8 mouse cellular contexts compared by ENCODE assay signal in genomic region chr15:6624365-6625182, GRCm38 (mm10).
DNase-seq lines count a peak whose midpoint lies in the region; ATAC-seq and TF ChIP-seq lines count a peak whose summit lies in the region.

No protein-coding gene starts in this region.

- H3K9me3 ChIP-seq in lung, embryonic 16.5 days (ENCODE audit: control insufficient read depth, low read length) = no peaks in the 10 kb centered on the region
- no peaks in the 10 kb centered on the region for H3K9me3 ChIP-seq in embryonic facial prominence, embryonic 11.5 days (replicated peaks; ENCODE audit: control insufficient read depth, low read length)
- no peaks in the 10 kb centered on the region for H3K9me3 ChIP-seq in intestine, embryonic 16.5 days (ENCODE audit: control insufficient read depth, low read length)

- no peak overlapping the region for H3K27ac ChIP-seq in lung, embryonic 16.5 days (ENCODE audit: low read length)
- H3K27ac ChIP-seq in embryonic facial prominence, embryonic 11.5 days (replicated peaks; ENCODE audit: low read depth, low read length) = no peak overlapping the region
- no peak overlapping the region for H3K27ac ChIP-seq in intestine, embryonic 16.5 days (ENCODE audit: low read length)

- DNase-seq in lung, adult 2 months = no peak
- DNase-seq in embryonic facial prominence, embryonic 11.5 days (ENCODE audit: low spot score) = peak; percentile 63
- DNase-seq in lung, postnatal 14 days = peak; percentile 12
- DNase-seq in right cerebral cortex, postnatal 10 days (ENCODE audit: low spot score in 2 of 2) = peak; percentile 46 to 57
- no peak for DNase-seq in testis, postnatal 10 days (ENCODE audit: low spot score)
- no peak for DNase-seq in gastrocnemius, adult 8-10 months (ENCODE audit: low spot score in 2 of 2)

- no peaks in the 10 kb centered on the region for H3K27me3 ChIP-seq in lung, embryonic 16.5 days (ENCODE audit: control insufficient read depth, insufficient read depth, low read depth, low read length)
- H3K27me3 ChIP-seq in embryonic facial prominence, embryonic 11.5 days (ENCODE audit: control insufficient read depth, insufficient read depth, low read length) = no peaks in the 10 kb centered on the region
- no peaks in the 10 kb centered on the region for H3K27me3 ChIP-seq in intestine, embryonic 16.5 days (replicated peaks; ENCODE audit: control insufficient read depth, insufficient read depth, low read length)

- peak; percentile 11; the same call in 1 of the 2 replicates for ATAC-seq in lung, embryonic 16.5 days (ENCODE audit: low read depth)
- ATAC-seq in embryonic facial prominence, embryonic 11.5 days (replicated peaks; ENCODE audit: insufficient number of reproducible peaks, low FRiP score, low TSS enrichment, low read depth) = peak; percentile 69
- 0 out of 2 replicates have a peak, but pooled peaks have one; percentile 14 for ATAC-seq in intestine, embryonic 16.5 days

- WGBS in lung, embryonic 16.5 days = 15% methylated on average over 18 of the region's 18 CpGs
- 32% methylated on average over 18 of the region's 18 CpGs for WGBS in lung, adult 2 months
- WGBS in embryonic facial prominence, embryonic 11.5 days = 15% methylated on average over 18 of the region's 18 CpGs
- 26% methylated on average over 18 of the region's 18 CpGs for WGBS in intestine, embryonic 16.5 days

- peaks cover 10% of the 10 kb centered on the region for H3K4me1 ChIP-seq in lung, embryonic 16.5 days (replicated peaks; ENCODE audit: control insufficient read depth, insufficient read depth, low read length)
- H3K4me1 ChIP-seq in lung, adult 2 months (ENCODE audit: control insufficient read depth, insufficient read depth, low read length) = peaks cover 3% of the 10 kb centered on the region; the same call in 1 of the 2 replicates
- no peaks in the 10 kb centered on the region for H3K4me1 ChIP-seq in embryonic facial prominence, embryonic 11.5 days (ENCODE audit: control insufficient read depth, insufficient read depth, low read length)
- H3K4me1 ChIP-seq in intestine, embryonic 16.5 days (ENCODE audit: control insufficient read depth, insufficient read depth, low read length) = no peaks in the 10 kb centered on the region

- peak overlapping the region; percentile 39 for H3K9ac ChIP-seq in lung, embryonic 16.5 days (ENCODE audit: low read length)
- no peak overlapping the region for H3K9ac ChIP-seq in embryonic facial prominence, embryonic 11.5 days (replicated peaks; ENCODE audit: low read length)
- H3K9ac ChIP-seq in intestine, embryonic 16.5 days (ENCODE audit: low read depth, low read length) = 0 out of 2 replicates have a peak overlapping the region, but pooled peaks have one; percentile 17

- no peaks in the 10 kb centered on the region for H3K36me3 ChIP-seq in lung, embryonic 16.5 days (ENCODE audit: control insufficient read depth, insufficient read depth, low read length)
- no peaks in the 10 kb centered on the region for H3K36me3 ChIP-seq in embryonic facial prominence, embryonic 11.5 days (replicated peaks; ENCODE audit: control insufficient read depth, insufficient read depth, low read depth, low read length)
- H3K36me3 ChIP-seq in intestine, embryonic 16.5 days (ENCODE audit: control insufficient read depth, insufficient read depth, low read length) = no peaks in the 10 kb centered on the region

- peak overlapping the region; percentile 41 for H3K4me2 ChIP-seq in lung, embryonic 16.5 days (ENCODE audit: low read depth, low read length)
- H3K4me2 ChIP-seq in embryonic facial prominence, embryonic 11.5 days (ENCODE audit: low read depth, low read length) = peak overlapping the region; percentile 39
- H3K4me2 ChIP-seq in intestine, embryonic 16.5 days (ENCODE audit: low read depth, low read length) = peak overlapping the region; percentile 39; the same call in 1 of the 2 replicates

- TF ChIP-seq POLR2A in lung, adult 2 months (IDR thresholded peaks at IDR 0.05; ENCODE audit: borderline replicate concordance, extremely low read depth, low read depth, low read length) = no peak

- no peak for TF ChIP-seq CTCF in lung, adult 2 months (IDR thresholded peaks at IDR 0.05; ENCODE audit: insufficient read depth, low read length)

- peak overlapping the region; percentile 25 for H3K4me3 ChIP-seq in lung, embryonic 16.5 days (ENCODE audit: low read length)
- no peak overlapping the region for H3K4me3 ChIP-seq in lung, adult 2 months (replicated peaks; ENCODE audit: extremely low read depth, low read depth, low read length)
- H3K4me3 ChIP-seq in embryonic facial prominence, embryonic 11.5 days (ENCODE audit: low read depth, low read length) = peak overlapping the region; percentile 9; the same call in 1 of the 2 replicates
- H3K4me3 ChIP-seq in intestine, embryonic 16.5 days (ENCODE audit: low read length) = peak overlapping the region; percentile 6; the same call in 1 of the 2 replicates

Comparison
In these comparisons a context has a peak if more than half of its experiments do, and no peak if none do; other contexts are left out.
1. DNase-seq: peak in embryonic facial prominence, embryonic 11.5 days (single experiment), lung, postnatal 14 days (single experiment) and right cerebral cortex, postnatal 10 days (2 of 2); none in lung, adult 2 months (single experiment), testis, postnatal 10 days (single experiment) and gastrocnemius, adult 8-10 months (0 of 2).
2. ATAC-seq: peak in every context shown above with its lines; median percentile 69 in embryonic facial prominence, embryonic 11.5 days; 14 in intestine, embryonic 16.5 days; 11 in lung, embryonic 16.5 days.
3. Peak in every context shown above with its lines, with median percentiles within 50 percentile points of each other: H3K4me2 ChIP-seq.